Mouse (Mus musculus) liver, postnatal 0 days (tissue): ENCODE measurements around the gene 1600014C10Rik.

Experiments used
- CTCF ChIP-seq: sonication (generic); IDR thresholded peaks from 2 replicates; pipeline ENCODE4 v1.5.1; 2016; ENCODE audit warnings: antibody characterized with exemption, low read depth
- EP300 ChIP-seq: IDR thresholded peaks from 2 replicates; pipeline ENCODE4 v1.6.1; 2016; ENCODE audit warnings: antibody characterized with exemption, low read depth, mild to moderate bottlenecking

DNA sequence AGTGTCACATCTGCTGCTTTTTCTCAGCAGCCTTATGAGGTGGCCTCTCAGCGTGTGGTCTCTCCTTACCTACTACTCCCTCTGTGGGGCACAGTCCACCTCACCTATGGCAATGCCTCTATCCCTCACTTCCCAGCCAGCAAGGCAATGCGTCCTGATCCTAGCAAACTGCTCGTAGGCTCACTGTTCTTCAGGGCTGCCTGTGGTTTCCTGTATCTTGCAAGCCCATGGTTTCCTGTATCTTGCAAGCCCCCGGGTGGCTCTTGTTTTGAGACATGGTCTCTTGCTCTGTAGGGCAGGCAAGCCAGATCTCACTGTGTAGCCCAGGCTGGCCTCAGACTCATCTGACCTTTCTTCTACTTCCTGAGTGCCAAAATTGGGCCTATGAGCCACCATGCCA is 3.8 kb downstream of the 1600014C10Rik start:
- no peak for TF ChIP-seq CTCF
- TF ChIP-seq EP300, result no peak
